Mouse (Mus musculus) ES-E14 (cell line): ENCODE results near the gene A730015C16Rik. TPM values are rescaled to one million over a fixed set of nuclear protein-coding genes. Genes with fewer than 3 reads are reported as not detected.

Source experiments
- DNase-seq: peaks from one replicate; pipeline ENCODE4 v3.0.0-alpha.2; 2013; ENCODE audit warnings: low read depth, low spot score
- H3K27ac ChIP-seq: 2 replicates; pipeline ENCODE4 v1.5.1; 2012; ENCODE audit warnings: low read depth, mild to moderate bottlenecking, low read length, moderate library complexity, mixed read lengths; ENCODE audit not compliant: poor library complexity, insufficient read depth, severe bottlenecking
- H3K36me3 ChIP-seq: 2 replicates; pipeline ENCODE4 v1.6.1; 2012; ENCODE audit warnings: mild to moderate bottlenecking, low read length, moderate library complexity, mixed read lengths; ENCODE audit not compliant: control insufficient read depth, poor library complexity, insufficient read depth, severe bottlenecking
- H3K4me1 ChIP-seq, 2 experiments: fragments of 150-350 bp in 1 of 2; sonication (generic) in 1 of 2; 2 replicates each; pipeline ENCODE4 v1.6.1; 2012; ENCODE audit warnings: low read length in 2 of 2, mild to moderate bottlenecking in 1 of 2, mixed read lengths in 1 of 2; ENCODE audit not compliant: control insufficient read depth in 2 of 2, insufficient read depth in 2 of 2, poor library complexity in 1 of 2
- H3K4me3 ChIP-seq, 2 experiments: fragments of 150-350 bp in 1 of 2; sonication (generic) in 1 of 2; 2 replicates each; pipeline ENCODE4 v1.5.1; 2012; ENCODE audit warnings: low read length in 2 of 2, low read depth in 1 of 2, mild to moderate bottlenecking in 1 of 2, mixed read lengths in 1 of 2; ENCODE audit not compliant: insufficient read depth in 1 of 2, poor library complexity in 1 of 2, severe bottlenecking in 1 of 2
- H3K9ac ChIP-seq: 2 replicates; pipeline ENCODE4 v1.6.1; 2012; ENCODE audit warnings: low read depth, mild to moderate bottlenecking, low read length, mixed read lengths; ENCODE audit not compliant: poor library complexity, insufficient read depth, severe bottlenecking
- H3K9me3 ChIP-seq: fragments of 150-350 bp; sonication (generic); 2 replicates; pipeline ENCODE4 v1.6.1; 2012; ENCODE audit warnings: low read depth, mild to moderate bottlenecking, low read length; ENCODE audit not compliant: control insufficient read depth, insufficient read depth
- CHD2 ChIP-seq: IDR thresholded peaks from 2 replicates; pipeline ENCODE4 v1.6.1; 2014; ENCODE audit warnings: mild to moderate bottlenecking, low read depth, low read length, inconsistent platforms
- HCFC1 ChIP-seq: IDR thresholded peaks from 2 replicates; pipeline ENCODE4 v1.6.1; 2012; ENCODE audit warnings: low read length, inconsistent platforms, borderline replicate concordance; ENCODE audit not compliant: insufficient read depth
- MAFK ChIP-seq: IDR thresholded peaks from 2 replicates; pipeline ENCODE4 v1.6.1; 2014; ENCODE audit warnings: mild to moderate bottlenecking, low read depth, low read length, inconsistent platforms; ENCODE audit not compliant: insufficient read depth
- ZC3H11A ChIP-seq: IDR thresholded peaks from 2 replicates; pipeline ENCODE4 v1.6.1; 2012; ENCODE audit warnings: low read depth, mild to moderate bottlenecking, inconsistent platforms, low read length, borderline replicate concordance
- ZNF384 ChIP-seq: IDR thresholded peaks from 2 replicates; pipeline ENCODE4 v1.6.1; 2012; ENCODE audit warnings: low read depth, low read length, inconsistent platforms
- in situ Hi-C, 2 experiments: fragments of 600-800 bp; cut with MboI; formaldehyde crosslinking; loops; one replicate each; pipeline ENCODE4 v1.15.1; 2025; ENCODE audit warnings: low sequenced_read_pairs in 2 of 2, inconsistent platforms in 1 of 2; ENCODE audit not compliant: unreplicated experiment in 2 of 2
- total RNA-seq: library from RNA; depleted of rRNA; stranded (reverse); fragments of 300-350 nt; gene quantifications from 2 replicates; pipeline ENCODE4 v1.2.3, GENCODE M21; 2012

Gene A730015C16Rik
- total RNA-seq, 1 experiment: 3.1 TPM

DNA sequence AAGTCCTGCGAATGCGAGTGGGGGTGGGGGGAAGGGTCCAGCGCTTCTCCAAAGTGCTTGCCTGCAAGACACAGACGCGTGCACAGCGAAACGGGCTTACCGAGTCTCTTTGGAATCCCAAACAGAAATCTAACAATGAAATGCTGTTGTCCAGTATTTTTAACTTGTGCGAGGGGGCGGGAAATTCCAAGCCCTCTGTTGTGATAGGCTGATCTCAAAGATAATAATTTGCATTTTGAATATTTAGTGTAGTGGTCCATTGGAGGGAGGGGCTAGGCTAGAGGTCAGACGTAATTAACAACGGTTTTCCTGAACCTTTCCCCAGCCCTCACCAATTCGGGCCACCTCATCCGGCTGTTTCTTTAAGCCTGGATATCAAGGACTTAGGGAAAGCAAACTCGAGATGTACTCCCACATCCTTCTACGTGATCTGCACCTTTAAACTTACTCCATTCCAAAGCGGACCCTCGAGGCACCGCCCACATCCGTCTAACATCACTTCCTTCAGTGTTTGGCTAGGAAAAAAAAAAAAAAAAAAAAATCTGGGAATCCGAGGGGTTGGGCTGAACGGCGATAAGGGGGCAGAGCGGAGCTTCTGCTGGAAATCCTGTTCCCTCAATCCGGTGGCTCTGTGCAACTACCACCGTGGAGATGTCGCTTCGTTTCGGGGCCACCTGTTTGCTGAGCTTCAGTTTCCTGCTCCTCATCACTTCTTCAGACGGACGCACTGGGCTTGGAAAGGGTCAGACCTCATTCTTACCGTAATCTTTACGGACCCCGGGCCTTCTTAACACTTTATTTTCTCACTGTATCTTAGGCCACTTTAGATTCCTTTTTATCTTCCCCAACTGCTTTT is 14.1 kb downstream of the A730015C16Rik start, which contains the start of gene Txndc12:
Gene Txndc12 (plus strand): TSS at position 487 of the 856 bp plus-strand sequence.
- Histone ChIP-seq H3K9me3 (no peaks in the 10 kb centered on the region), H3K4me1 (peaks cover 0 to 8% of the 10 kb centered on the region in 2 experiments; a peak in 1 of 4 replicates), H3K36me3 (no peaks in the 10 kb centered on the region), H3K4me3 (peak within 1 kb of the TSS; percentile 94 to 97), H3K9ac (peak within 1 kb of the TSS; percentile 94), H3K27ac (peak within 1 kb of the TSS; percentile 91)
- in situ Hi-C loops: no loop called here
- DNase-seq: peak; percentile 90
- TF ChIP-seq HCFC1: no peak
- peak; percentile 99 for TF ChIP-seq ZNF384
- TF ChIP-seq ZC3H11A: no peak
- no peak; the same call in 1 of the 2 replicates for TF ChIP-seq CHD2
- 0 out of 2 replicates have a peak, but pooled peaks have one; percentile 40 for TF ChIP-seq MAFK

DNA sequence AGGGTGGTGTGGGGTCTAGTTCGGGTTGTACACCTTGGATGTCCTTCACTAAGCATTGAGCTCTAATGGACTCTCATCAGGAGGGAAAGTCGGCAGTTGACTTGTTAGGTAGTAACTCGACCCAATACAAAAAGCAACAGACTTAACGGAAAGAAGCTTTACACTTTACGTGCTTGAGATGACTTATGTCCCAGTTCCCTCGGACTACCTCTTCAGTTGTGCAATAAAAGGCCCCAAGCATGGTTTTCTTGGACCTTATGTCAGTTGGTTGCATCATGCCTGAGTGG is 14.6 kb downstream of the A730015C16Rik start:
- H3K9ac ChIP-seq: peak overlapping the region; percentile 79

DNA sequence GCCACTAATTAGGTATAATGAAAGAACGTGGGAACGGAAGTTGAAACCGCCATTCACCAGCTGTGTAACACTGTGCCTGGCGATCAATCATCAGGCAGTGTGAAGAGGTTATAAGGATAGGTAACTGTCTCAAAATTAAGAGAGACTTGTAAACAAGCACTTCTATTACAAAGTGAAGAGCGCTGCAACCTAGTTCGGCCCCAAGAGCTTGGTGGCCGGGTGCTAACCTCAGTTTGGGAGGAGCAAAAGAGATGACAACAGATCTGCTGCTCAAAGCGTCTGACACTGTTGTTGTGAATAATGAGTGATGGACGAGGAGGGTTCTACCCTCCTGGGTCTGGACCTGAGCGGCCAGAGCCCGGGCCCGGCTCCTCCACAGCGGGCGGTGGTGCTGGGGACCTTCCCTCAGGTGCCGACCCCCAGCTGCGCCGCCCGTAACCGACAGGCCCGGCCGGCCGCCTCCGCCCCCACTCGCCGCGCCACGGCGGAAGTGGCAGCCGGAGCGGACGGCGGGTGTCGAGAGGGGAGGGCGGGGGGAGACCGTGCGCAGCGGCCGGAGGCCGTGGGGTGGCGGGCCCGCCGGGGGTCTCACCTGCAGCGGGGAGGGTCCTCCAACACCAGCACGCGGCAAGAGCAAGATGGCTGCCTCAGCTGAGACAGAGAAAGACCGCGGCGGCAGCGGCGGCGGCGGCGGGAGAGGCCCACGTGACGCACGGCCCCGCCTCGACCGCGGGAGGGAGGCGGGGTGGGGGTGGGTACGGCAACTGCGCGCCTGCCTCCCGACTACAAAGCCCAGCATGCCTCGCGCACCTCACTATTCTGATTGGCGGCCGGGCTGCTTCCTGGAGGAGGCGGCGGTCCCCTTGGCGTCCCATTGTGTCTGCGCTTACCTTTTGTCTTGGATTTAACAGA is 15.2 kb downstream of the A730015C16Rik start, which contains the start of gene Btf3l4:
Gene Btf3l4 (minus strand): TSS at position 699 of the 912 bp plus-strand sequence.
- Histone ChIP-seq H3K4me3 (peak within 1 kb of the TSS; percentile 94 to 97), H3K27ac (peak within 1 kb of the TSS; percentile 94), H3K36me3 (no peaks in the 10 kb centered on the region), H3K9me3 (no peaks in the 10 kb centered on the region), H3K9ac (peak within 1 kb of the TSS; percentile 94), H3K4me1 (peaks cover 0 to 8% of the 10 kb centered on the region in 2 experiments; a peak in 1 of 4 replicates)
- TF ChIP-seq CHD2 (peak; percentile 16; the same call in 1 of the 2 replicates), HCFC1 (peak; percentile 85), ZNF384 (no peak)
- in situ Hi-C loops: no loop called here
- DNase-seq: peak; percentile 87

More for the DNA sequence above, 14.6 kb downstream of the A730015C16Rik start:
- Histone ChIP-seq H3K36me3 (no peaks in the 10 kb centered on the region), H3K4me3 (peak overlapping the region; percentile 94), H3K4me1 (peaks cover 0 to 8% of the 10 kb centered on the region in 2 experiments; a peak in 1 of 4 replicates), H3K9me3 (no peaks in the 10 kb centered on the region), H3K27ac (peak overlapping the region; percentile 91)
- no peak for DNase-seq
- TF ChIP-seq CHD2: 0 out of 2 replicates have a peak, but pooled peaks have one; percentile 1
- TF ChIP-seq MAFK: no peak
- in situ Hi-C loops: no loop called here

DNA sequence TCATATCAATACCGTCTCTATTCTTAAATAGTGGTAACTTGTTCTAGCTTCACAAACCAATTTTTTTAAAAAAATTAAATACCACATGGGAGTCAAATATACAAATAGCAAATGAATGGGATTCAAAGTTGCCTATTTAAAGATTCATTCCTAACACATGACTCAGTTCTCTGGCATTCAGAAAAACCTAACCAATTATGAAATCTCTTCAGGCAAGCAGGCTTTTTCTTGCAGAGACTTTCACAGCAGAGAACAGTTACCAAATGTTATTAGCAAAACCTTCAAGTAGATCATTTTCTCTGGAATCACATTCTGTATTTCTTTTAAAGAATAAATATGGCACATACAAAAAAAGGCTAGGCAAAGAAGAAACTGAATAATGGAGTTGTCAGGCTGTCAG is 17.7 kb downstream of the A730015C16Rik start:
- in situ Hi-C loops: no loop called here
- H3K36me3 ChIP-seq: no peaks in the 10 kb centered on the region; the same call in 1 of the 2 replicates
- no peaks in the 10 kb centered on the region for H3K9me3 ChIP-seq
- no peak overlapping the region for H3K4me3 ChIP-seq
- peaks cover 0 to 8% of the 10 kb centered on the region in 2 experiments; a peak in 1 of 4 replicates for H3K4me1 ChIP-seq
- no peak for DNase-seq
- TF ChIP-seq ZC3H11A (no peak), ZNF384 (no peak), CHD2 (no peak), MAFK (no peak), HCFC1 (no peak)
- no peak overlapping the region for H3K9ac ChIP-seq
- H3K27ac ChIP-seq: no peak overlapping the region
